Mouse (Mus musculus) kidney, postnatal 14 days (tissue): ENCODE data around the gene Wdr83.
A peak's percentile ranks its signal among the peaks of the same experiment; 100 is the strongest.

Experiments
- DNase-seq: peaks from one replicate; pipeline ENCODE4 v3.0.0; 2022; ENCODE audit warnings: mixed read lengths

Gene Wdr83

DNA sequence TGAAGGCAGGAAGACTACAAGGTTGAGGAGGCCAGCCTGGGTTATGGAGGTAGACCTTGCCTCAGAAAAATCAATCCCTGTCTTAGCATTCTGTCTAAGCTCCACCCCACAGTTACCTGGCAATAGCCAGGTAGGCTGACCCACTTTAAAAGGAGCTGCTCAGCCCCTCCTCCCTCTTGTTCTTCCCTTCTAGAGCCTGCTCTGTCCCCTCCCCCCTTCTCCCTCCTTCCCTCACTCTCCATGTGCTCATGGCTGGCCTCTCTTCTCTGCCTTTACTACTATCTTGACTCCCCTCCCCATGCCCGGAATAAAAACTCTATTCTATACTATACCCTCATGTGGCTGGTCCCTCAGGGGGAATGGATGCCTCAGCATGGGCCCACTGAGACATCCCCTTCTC, 47.2 kb downstream of the Wdr83 start:
- peak; percentile 34 for DNase-seq

DNA sequence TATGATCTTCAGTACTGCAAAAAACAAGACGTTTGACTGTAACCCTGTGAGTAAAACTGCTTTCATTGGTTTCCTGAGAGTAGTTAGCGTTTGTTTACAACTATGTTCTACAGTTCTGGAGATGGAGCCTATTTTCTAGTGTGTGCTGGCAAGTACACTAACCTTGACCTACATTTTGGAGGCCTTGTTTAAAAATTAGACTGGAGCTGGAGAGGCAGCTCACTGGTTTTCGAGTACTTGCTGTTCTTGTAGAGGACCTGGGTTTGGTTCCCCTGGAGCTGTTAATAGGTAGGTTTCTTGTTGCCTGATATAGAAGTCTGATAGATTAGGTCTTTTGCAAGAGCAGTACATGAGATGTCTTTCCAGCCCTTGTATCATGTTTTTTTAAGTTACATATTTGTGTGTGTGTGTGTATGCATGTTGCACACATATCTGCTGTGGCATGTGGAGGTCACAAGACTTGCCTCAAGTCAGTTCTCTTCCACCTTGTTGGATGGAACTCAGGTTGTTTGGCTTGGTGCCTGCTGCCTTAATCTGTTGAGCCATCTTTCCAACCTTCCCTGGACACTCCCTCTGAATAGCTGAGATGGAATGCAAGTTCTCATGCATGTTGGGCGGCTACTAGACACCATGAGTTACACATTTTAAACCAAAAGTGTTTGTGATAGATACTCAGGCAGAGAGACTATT, 48.3 kb downstream of the Wdr83 start:
- DNase-seq: peak; percentile 50

DNA sequence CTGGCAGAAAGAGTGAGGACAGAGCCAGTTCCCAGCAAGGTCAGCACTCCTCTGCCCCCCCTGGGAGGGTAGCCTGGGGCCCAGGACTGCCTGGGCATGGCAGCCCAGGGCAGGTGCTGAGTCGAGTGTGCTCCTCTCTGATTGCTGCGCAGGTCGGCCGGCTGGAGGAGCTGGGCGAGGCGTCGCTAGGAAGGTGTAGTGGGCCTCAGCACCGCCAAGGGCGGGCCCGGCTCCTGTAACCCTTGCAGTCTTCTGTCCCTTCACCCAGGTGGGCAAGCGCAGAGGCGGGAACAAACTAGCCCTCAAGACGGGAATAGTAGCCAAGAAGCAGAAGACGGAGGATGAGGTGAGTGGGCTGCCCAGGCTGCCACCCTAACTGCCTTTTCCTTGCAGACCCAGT, 51.8 kb downstream of the Wdr83 start:
- DNase-seq: no peak

DNA sequence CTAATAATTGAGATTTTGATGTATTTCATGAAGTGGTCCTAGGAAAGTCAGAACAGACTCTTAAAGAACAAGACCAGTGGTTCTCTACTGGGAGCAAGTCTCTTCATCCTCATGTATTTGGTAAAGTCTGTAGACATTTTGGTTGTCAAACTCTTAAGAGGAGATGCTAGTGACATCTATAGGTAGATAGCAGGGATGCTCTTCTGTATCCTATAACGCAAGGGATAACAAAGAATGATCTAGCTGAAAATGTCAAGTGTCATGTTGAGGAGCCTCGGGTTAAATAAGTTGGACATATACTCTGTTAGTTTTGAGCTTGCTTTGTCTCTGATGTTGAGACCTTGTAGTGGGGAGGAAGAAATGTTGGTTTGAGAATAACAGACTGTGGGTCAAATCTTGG, 53.2 kb downstream of the Wdr83 start:
- no peak for DNase-seq

- DNase-seq: no peak
These were observed 53.6 kb downstream of the Wdr83 start for GRCm38 (mm10) chr8:85027516-85027855.

GRCm38 (mm10) chr8:85026670-85027515, 54.2 kb downstream of the Wdr83 start, which contains the start of gene Trir:
Gene Trir (plus strand): TSS chr8:85026823.
- peak; percentile 98 for DNase-seq

DNA sequence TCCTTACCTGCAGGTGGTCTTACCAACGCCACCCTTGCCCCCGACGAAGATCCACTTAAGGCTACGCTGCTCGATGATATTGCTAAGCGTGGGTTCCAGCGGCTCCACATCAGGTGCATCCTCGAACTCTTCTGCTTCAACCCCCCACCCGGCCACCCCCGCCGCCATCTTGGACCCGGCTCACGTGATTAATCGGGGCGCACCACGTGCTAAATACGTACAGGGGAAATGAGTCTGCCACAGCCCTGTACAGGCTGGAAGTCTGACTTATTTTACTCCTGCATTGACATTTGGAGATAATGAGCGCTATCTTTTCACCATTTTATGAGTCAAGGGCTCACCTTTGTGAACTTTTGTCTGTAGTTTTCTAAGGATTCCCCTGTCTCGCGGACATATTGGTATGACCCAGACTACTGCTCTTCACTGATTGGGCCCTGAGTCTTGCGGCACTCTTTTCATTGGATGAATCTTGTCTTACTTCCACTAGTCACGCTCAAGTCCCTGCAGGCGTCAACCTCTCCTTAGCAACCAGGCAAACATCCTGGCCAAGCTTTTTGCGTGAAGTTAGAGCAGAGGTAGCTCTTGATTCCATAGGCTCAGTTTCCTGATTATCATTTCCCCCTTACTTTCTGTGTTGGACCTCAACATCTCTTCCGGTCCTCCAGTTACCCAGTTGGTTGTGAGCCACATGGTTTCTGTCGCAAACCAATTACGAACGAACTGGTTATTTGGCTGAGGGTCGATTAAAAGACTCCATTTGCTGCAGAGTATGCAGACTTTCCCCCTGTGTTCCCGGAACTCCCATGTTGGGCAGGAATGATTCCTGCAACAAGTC, 55.8 kb downstream of the Wdr83 start, which contains the start of gene Asna1:
Gene Asna1, minus strand, starts transcription at position 184 of the 835 bp plus-strand sequence.
- DNase-seq: peak; percentile 90
